Mouse (Mus musculus): ENCODE results near the gene Tmco1.
"Not testable (repeated sequence)": the region's sequence is repeated elsewhere in the genome, so short reads cannot be mapped to it uniquely, and the experiment has no call there.

Tmco1 gene

GRCm38 (mm10) chr1:167336398-167336797, 28.2 kb downstream of the Tmco1 start:
- no peak for DNase-seq (ENCODE audit: low spot score in 2 of 2)

DNA sequence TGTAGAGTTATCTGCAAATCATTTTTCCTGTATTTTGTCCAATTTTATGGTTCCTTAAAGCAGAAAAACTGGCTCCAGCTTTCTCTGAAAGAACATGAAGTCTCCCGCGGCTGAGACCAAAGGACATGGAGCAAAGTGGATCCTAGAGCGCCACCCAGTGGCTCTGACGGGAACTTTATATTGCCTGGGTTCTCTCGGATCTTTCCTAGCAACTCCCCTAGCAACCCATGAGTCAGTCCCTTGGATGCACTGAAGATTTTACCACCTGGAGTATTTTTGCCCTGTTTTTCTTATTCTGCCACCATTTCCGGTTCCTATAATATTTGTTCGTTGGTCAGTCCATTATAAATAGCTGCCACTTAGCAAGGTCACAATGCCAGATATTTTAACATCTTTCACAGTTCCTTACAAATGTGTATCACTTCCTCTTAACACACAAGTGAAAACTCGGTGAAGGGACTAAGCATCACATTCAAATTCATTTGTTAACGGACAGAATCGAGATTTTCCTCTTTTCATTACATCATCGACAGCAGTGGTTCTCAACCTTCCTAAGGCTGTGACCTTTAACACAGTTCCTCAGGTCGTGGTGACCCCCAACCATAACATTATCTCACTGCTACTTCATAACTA, 29.4 kb downstream of the Tmco1 start:
- DNase-seq (ENCODE audit: low spot score in 2 of 2), result peak; percentile 76 to 83

DNA sequence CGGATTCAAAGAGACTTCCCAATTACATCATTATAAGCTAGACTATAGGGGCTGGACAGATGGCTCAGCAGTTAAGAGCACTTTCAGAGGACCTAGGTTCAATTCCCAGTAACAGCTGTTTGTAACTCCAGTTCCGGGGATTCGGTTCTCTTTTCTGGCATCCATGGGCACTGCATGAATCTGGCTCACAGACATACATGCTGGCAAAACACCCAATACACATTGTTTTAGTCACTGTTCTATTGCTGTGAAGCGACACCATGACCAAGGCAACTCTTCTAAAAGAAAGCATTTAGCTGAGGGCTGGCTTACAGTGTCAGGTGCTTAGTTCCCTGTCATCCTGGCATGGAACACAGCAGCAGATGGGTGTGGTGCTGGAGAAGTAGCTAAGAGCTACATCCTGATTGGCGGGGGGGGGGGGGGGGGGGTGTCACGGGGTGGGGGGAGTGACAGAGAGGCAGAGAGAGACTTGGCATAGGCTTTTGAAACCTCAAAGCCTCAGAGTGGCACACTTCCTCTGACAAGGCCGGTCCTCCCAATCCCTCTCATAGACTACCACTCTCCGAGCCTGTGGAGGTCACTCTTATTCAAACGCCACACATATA, 31.1 kb downstream of the Tmco1 start:
- no peak for DNase-seq (ENCODE audit: low spot score in 2 of 2)

DNA sequence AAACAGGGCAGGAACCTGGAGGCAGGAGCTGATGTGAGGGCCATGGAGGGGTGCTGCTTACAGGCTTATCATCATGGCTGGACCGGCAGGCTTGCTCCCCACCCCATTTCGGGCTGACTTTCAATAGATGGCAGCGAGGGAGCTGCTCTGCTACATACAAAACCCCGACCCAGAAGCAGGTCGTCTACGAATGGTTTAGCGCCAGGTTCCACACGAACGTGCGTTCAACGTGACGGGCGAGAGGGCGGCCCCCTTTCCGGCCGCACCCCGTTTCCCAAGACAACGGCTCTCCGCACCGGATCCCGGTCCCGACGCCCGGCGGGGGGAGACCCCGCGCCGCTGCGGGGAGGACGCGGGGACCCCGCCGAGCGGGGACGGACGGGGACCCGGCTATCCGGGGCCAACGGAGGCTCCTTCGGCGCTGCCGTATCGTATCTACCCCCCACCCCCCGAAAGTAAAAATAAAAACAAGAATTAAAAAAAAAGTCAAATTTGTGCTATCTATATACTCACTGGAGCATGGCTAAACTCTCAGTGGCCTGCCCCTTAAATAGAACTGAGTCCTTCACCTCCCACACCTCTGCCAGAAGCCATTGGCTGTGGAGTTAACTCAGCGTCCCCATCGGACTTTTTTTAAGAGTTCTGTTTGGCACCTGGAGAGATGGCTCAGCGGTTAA, 32.1 kb downstream of the Tmco1 start:
- DNase-seq (ENCODE audit: low spot score in 2 of 2), result no peak

DNA sequence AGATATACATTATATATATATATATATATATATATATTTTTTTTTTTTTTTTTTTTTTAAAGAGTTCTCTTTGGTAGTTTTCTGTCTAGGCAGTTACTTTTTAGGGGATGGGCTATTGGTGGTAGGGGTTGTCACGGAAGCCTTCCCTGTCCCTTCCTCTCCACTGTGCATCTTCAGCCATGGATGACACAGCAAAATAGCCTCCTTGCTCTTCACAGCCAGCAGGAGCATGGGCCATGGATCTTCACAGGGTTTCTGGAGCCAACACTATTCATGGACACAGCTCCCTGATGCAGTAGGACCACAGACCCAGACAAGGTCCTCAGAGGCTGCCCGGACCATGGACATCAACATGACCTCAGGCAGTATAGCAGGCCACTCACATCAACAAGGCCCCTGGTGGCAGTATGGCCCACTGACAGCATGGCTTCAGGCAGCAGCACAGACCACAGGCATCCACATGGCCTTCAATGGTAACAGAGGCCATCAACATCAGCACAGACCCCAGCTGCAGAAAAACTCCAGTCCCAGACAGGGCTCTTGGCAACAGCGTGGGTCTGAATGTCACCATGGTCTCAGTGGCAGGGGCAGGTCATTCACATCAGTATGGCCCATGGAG, 32.8 kb downstream of the Tmco1 start:
- DNase-seq (ENCODE audit: low spot score in 2 of 2), result no peak

GRCm38 (mm10) chr1:167342831-167343230, 34.7 kb downstream of the Tmco1 start:
- DNase-seq (ENCODE audit: low spot score in 2 of 2), result no peak

DNA sequence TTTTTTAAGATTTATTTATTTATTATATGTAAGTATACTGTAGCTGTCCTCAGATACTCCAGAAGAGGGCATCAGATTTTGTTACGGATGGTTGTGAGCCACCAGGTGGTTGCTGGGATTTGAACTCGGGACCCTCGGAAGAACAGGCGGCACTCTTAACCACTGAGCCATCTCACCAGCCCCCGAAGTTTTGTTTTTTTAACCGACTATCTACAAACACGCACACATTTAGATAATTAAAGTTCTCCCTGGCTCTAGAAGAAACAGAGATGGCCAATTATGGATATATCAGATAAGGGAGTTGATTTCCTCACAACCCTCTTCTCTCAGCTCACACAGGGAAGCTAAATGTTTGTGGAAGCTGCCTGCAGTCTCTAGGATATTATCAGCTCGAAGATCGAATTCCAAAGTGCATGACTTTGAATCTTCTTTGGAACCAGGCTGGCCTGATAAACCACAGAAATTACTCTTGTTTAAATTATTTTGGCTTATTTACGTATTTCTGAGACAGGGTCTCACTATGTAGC, 37.9 kb downstream of the Tmco1 start:
- not testable (repeated sequence) for DNase-seq (ENCODE audit: low spot score in 2 of 2)

GRCm38 (mm10) chr1:167349206-167349605, 41.0 kb downstream of the Tmco1 start:
- DNase-seq (ENCODE audit: low spot score in 2 of 2), result not testable (repeated sequence)

DNA sequence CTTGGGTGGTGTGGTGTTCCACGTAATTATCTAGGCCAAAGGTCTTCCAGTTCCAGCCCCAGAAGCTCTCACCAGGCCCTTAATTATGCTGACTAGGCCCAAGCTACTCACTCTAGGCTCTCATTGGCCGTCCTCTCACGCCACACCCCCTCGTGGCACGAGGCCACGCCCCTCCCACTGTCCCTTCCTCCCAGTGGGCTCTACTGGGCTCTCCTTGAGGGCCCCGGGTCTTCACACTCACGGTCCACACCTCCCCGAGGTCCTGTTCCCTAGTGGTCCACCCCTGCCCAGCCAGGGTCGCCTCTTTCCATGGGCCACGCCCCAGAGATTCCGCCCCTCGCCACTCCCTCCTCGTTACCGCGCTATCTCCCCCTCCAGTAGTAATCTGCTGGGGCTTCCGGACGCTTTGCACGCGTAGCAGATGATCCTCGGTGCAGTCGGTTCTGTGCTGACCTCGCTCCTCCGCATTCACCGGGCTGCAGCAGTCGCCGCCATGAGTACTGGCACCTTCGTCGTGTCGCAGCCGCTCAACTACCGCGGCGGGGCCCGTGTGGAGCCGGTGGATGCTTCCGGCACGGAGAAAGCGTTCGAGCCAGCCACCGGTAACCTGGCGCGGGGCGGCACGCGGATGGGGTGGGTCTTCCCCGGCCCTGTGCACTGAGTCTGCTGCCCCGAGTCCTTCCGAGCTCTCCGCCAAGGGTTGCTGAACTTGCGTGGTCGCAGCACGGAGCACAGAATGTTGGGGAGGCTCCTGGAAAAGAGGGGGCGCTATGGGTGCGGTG, 41.8 kb downstream of the Tmco1 start, which contains the start of gene Aldh9a1:
TSS of gene Aldh9a1 (plus strand) at position 177 of the 782 bp plus-strand sequence.
- peak; percentile 90 to 92 for DNase-seq (ENCODE audit: low spot score in 2 of 2)

DNA sequence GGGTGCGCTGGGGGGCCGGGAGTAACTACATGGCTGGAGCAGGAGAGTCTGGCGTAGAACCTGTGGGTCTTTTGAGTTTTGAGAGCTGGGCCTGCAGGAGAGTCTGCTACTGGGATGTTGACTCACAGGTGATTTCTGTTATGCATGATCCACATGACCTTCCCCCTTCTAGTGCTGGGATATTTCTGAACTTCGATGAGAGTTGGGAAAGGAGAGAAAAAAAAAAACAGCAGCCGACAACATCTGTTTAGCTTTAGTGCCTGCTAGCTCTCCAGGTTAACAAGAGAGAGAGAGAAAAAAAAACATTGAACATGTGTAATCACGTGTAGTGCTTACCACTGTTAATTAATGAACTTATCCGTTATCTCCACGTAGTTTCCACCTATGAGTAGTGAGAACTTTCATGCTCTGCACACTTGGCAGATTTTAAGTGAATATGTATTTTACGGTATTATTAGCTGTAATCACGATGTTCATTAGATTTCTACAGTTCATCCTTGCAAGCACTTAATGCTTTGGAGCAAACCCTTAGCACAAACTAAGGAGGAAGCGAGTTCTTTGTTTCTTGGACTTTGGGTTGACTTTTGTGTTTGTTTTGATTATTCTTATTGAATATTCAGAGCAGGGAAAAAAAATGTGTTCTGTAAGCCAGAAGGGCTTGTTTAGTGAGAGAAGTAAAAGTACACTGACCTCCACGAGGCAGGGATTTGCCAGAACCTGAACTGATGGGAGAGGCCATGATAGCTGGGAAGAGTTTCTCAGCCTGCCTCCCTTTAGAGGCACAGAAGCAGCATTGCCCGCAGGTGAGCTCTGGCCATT, 42.6 kb downstream of the Tmco1 start:
- no peak for DNase-seq (ENCODE audit: low spot score in 2 of 2)

GRCm38 (mm10) chr1:167352403-167352802, 44.2 kb downstream of the Tmco1 start:
- DNase-seq (ENCODE audit: low spot score in 2 of 2), result no peak

- DNase-seq (ENCODE audit: low spot score in 2 of 2), result no peak
Observed at GRCm38 (mm10) chr1:167357387-167357786, 49.2 kb downstream of the Tmco1 start.

- no peak for DNase-seq (ENCODE audit: low spot score in 2 of 2)
Observed at GRCm38 (mm10) chr1:167358731-167359130, 50.6 kb downstream of the Tmco1 start.

GRCm38 (mm10) chr1:167360268-167360667, 52.1 kb downstream of the Tmco1 start:
- DNase-seq (ENCODE audit: low spot score in 2 of 2), result no peak

DNA sequence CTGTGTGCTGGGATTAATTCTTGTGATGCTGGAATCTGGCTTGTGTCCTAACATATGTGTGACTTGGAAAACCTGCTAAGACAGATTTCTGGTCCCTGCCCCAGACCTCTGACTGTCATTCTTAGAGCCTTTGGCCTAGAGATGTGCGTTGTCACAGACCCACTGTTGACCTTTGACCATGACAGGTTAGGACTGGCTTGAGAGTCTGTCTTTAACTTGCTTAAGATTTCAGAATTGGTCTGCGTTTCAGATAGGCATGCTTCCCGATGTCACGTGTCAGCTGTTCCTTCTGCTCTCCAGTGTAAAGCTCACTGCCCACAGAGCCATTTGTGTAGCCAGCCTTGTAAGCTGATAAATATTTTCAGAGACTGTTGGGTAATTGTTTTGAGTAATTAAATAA, 54.6 kb downstream of the Tmco1 start:
- DNase-seq (ENCODE audit: low spot score in 2 of 2), result no peak

GRCm38 (mm10) chr1:167363322-167363721, 55.1 kb downstream of the Tmco1 start:
- no peak for DNase-seq (ENCODE audit: low spot score in 2 of 2)

DNA sequence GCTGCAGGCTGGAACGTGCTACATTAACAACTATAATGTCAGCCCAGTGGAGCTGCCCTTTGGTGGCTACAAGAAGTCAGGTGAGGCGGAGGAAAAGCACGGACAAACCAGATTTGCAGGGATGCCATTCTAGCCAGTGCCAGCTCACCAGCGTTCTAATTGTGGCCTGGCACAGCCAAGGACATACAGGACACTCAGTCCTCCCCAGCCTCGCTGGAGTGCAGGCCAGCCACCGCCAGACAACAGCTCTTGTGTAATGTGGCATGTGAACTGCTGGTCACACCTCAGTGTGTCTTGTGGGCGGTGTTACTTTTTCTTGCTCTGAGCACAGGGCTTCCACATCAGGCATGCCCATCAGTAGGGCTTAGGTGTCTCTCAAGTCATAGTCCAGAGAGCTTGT, 57.6 kb downstream of the Tmco1 start:
- DNase-seq (ENCODE audit: low spot score in 2 of 2), result no peak

DNA sequence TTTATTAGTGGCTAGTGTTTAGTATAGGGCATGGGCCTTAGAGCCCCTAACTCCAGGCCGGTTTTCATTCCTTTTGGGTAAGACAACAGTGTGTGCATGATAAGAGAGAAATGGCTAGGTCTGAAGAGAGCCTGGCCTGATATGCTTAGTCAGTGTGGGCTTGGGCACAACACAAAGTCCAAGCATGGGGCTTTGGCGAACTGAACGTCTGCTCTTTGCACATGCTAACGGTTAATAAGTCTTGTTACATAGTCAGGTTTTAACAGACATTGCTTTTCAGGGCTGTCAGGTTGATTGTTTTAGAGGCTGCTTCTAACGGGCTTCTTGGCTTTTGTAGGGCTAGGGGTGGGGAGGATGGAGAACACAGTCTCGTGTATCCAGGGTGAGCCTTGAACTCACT, 58.4 kb downstream of the Tmco1 start:
- DNase-seq (ENCODE audit: low spot score in 2 of 2), result no peak

DNA sequence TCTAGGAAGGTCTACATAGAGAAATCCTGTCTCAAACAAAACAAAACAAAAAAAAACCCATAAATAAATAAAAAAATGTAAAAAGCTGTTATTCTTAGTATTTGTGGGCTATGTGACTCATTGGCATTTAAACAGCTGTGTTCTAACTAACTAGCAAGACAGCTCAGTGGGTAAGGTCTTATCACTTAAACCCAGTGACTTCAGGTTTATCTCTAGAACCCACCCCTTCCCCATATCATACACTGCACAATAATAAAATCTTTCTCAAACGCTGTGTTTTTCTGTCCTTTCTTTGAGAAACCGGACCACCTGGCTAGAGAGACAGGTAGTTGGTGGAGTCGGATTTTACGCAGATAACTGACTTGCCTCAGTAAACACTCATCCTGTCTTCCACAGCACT, 59.8 kb downstream of the Tmco1 start:
- DNase-seq (ENCODE audit: low spot score in 2 of 2), result no peak

DNA sequence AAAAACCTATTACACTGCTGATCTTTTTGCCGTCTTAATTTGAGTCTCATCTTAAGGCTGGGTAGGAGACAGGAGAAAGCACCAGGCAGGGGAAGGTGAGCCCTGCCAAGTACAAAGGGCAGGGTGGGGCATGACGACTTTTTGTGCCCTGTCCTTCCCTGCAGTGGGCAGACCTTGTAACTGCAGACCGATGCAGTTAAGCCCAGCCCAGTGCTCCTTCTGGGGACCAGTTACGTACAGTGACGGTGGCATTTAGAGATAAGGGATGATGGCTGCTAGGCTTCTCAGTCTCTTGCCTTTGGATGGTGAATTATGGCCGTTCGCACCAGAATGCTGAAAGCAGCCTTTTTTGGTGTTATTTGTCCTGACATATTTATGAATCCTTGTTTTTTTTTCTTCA, 60.3 kb downstream of the Tmco1 start:
- no peak for DNase-seq (ENCODE audit: low spot score in 2 of 2)

DNA sequence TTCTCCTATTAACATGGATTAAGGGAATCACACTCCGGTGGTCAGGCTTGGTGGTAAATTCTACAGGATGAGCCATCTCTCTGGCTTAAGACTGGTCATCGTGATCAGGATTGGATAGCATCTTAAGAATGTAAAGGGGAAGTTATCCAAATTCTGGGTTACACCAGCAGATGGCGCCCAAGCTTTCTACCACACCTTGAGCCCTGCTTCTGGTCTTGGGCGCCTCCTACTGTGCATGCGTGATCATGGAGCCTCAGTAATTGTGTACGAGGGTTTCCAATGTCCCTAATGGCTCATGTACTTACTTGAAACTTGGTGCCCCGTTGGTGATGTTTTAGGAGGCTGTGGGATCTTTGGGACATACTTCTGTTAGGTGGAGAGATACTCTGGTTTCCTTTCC, 61.7 kb downstream of the Tmco1 start:
- DNase-seq (ENCODE audit: low spot score in 2 of 2), result peak; percentile 77 to 84
